Mouse (Mus musculus): ENCODE results near the gene Dhrs9. TPM values are rescaled to one million over a fixed set of nuclear protein-coding genes. Genes with fewer than 3 reads are reported as not detected.
"Not testable (repeated sequence)": the region's sequence is repeated elsewhere in the genome, so short reads cannot be mapped to it uniquely, and the experiment has no call there.

Dhrs9 gene
- 0.06 and 0.08 TPM in 2 replicates for polyA plus RNA-seq (2016; fragmentation: Nextera tagmentation; extraction: Ambion mirVana)

- Histone ChIP-seq H3K9ac (no peak within 1 kb of the TSS), H3K9me3 (replicated peaks) (no peaks in the 10 kb centered on the region), H3K27ac (no peak within 1 kb of the TSS), H3K4me3 (no peak within 1 kb of the TSS), H3K4me1 (no peaks in the 10 kb centered on the region), H3K27me3 (replicated peaks) (no peaks in the 10 kb centered on the region), H3K4me2 (no peak within 1 kb of the TSS), H3K36me3 (no peaks in the 10 kb centered on the region)
- no peak for ATAC-seq
- WGBS (ENCODE audit: insufficient replicate concordance) = 14% methylated on average over 13 of the region's 13 CpGs
These were observed at the start of gene Dhrs9 for GRCm38 (mm10) chr2:69380281-69380680. TSS of gene Dhrs9 (plus strand) at chr2:69380445.

GRCm38 (mm10) chr2:69331523-69331922 is 48.7 kb upstream of the Dhrs9 start:
- not testable (repeated sequence) for H3K27ac ChIP-seq; H3K27me3 ChIP-seq (replicated peaks); H3K36me3 ChIP-seq; H3K4me3 ChIP-seq; H3K4me2 ChIP-seq; H3K9ac ChIP-seq; H3K4me1 ChIP-seq; H3K9me3 ChIP-seq (replicated peaks); ATAC-seq
- WGBS (ENCODE audit: insufficient replicate concordance) = 66% methylated on average over 6 of the region's 6 CpGs

GRCm38 (mm10) chr2:69341506-69341905 is 38.7 kb upstream of the Dhrs9 start:
- H3K4me3 ChIP-seq = no peak overlapping the region
- H3K4me2 ChIP-seq = no peak overlapping the region
- WGBS (ENCODE audit: insufficient replicate concordance) = 66% methylated on average over 6 of the region's 6 CpGs
- H3K9me3 ChIP-seq (replicated peaks) = no peaks in the 10 kb centered on the region
- no peak for ATAC-seq
- no peak overlapping the region for H3K9ac ChIP-seq
- no peaks in the 10 kb centered on the region for H3K27me3 ChIP-seq (replicated peaks)
- no peaks in the 10 kb centered on the region for H3K4me1 ChIP-seq
- H3K27ac ChIP-seq = no peak overlapping the region
- no peaks in the 10 kb centered on the region for H3K36me3 ChIP-seq

- no peak within 1 kb of the TSS for H3K4me2 ChIP-seq
- no peak within 1 kb of the TSS for H3K4me3 ChIP-seq
- H3K9me3 ChIP-seq (replicated peaks) = no peaks in the 10 kb centered on the region
- H3K9ac ChIP-seq = no peak within 1 kb of the TSS
- H3K36me3 ChIP-seq = no peaks in the 10 kb centered on the region
- H3K27ac ChIP-seq = peak within 1 kb of the TSS; percentile 40; the same call in 1 of the 2 replicates
- H3K4me1 ChIP-seq = no peaks in the 10 kb centered on the region
- peak; percentile 54; the same call in 1 of the 2 replicates for ATAC-seq
- no peaks in the 10 kb centered on the region for H3K27me3 ChIP-seq (replicated peaks)
- 63% methylated on average over 9 of the region's 9 CpGs for WGBS (ENCODE audit: insufficient replicate concordance)
These were observed 37.6 kb upstream of the Dhrs9 start, which contains the start of gene Abcb11 for GRCm38 (mm10) chr2:69342496-69343221. TSS of gene Abcb11 (minus strand) at chr2:69342616.

GRCm38 (mm10) chr2:69355402-69355801 is 24.8 kb upstream of the Dhrs9 start:
- not testable (repeated sequence) for H3K4me2 ChIP-seq; H3K36me3 ChIP-seq; H3K4me3 ChIP-seq; H3K4me1 ChIP-seq; H3K27ac ChIP-seq; H3K9me3 ChIP-seq (replicated peaks); H3K9ac ChIP-seq; H3K27me3 ChIP-seq (replicated peaks)
- ATAC-seq = peak; percentile 100

GRCm38 (mm10) chr2:69364831-69365230 is 15.4 kb upstream of the Dhrs9 start:
- H3K27me3 ChIP-seq (replicated peaks) = no peaks in the 10 kb centered on the region
- no peaks in the 10 kb centered on the region for H3K4me1 ChIP-seq
- no peaks in the 10 kb centered on the region for H3K36me3 ChIP-seq
- H3K4me3 ChIP-seq = no peak overlapping the region
- H3K9me3 ChIP-seq (replicated peaks) = no peaks in the 10 kb centered on the region
- H3K9ac ChIP-seq = no peak overlapping the region
- ATAC-seq = no peak
- 75% methylated on average over 2 of the region's 2 CpGs for WGBS (ENCODE audit: insufficient replicate concordance)
- H3K4me2 ChIP-seq = no peak overlapping the region
- no peak overlapping the region for H3K27ac ChIP-seq

- Histone ChIP-seq H3K4me2 (no peak overlapping the region), H3K36me3 (no peaks in the 10 kb centered on the region), H3K9ac (no peak overlapping the region), H3K27ac (no peak overlapping the region), H3K4me3 (no peak overlapping the region), H3K4me1 (no peaks in the 10 kb centered on the region), H3K9me3 (replicated peaks) (no peaks in the 10 kb centered on the region), H3K27me3 (replicated peaks) (no peaks in the 10 kb centered on the region)
- 74% methylated on average over 1 of the region's 1 CpGs for WGBS (ENCODE audit: insufficient replicate concordance)
- ATAC-seq = no peak
These were observed 15.0 kb upstream of the Dhrs9 start for GRCm38 (mm10) chr2:69365275-69365674.

- Histone ChIP-seq H3K27me3 (replicated peaks) (no peaks in the 10 kb centered on the region), H3K4me1 (no peaks in the 10 kb centered on the region), H3K4me3 (no peak overlapping the region), H3K36me3 (no peaks in the 10 kb centered on the region), H3K4me2 (no peak overlapping the region), H3K27ac (no peak overlapping the region), H3K9me3 (replicated peaks) (no peaks in the 10 kb centered on the region), H3K9ac (no peak overlapping the region)
- ATAC-seq = no peak
- WGBS (ENCODE audit: insufficient replicate concordance) = 34% methylated on average over 2 of the region's 2 CpGs
These were observed 3.5 kb upstream of the Dhrs9 start for GRCm38 (mm10) chr2:69376780-69377179.

GRCm38 (mm10) chr2:69379801-69380200 is 444 bp upstream of the Dhrs9 start:
- H3K27me3 ChIP-seq (replicated peaks) = no peaks in the 10 kb centered on the region
- no peak overlapping the region for H3K4me3 ChIP-seq
- no peaks in the 10 kb centered on the region for H3K36me3 ChIP-seq
- WGBS (ENCODE audit: insufficient replicate concordance) = 32% methylated on average over 1 of the region's 1 CpGs
- no peak overlapping the region for H3K9ac ChIP-seq
- H3K9me3 ChIP-seq (replicated peaks) = no peaks in the 10 kb centered on the region
- H3K4me2 ChIP-seq = no peak overlapping the region
- H3K4me1 ChIP-seq = no peaks in the 10 kb centered on the region
- ATAC-seq = no peak
- H3K27ac ChIP-seq = no peak overlapping the region

- no peaks in the 10 kb centered on the region for H3K27me3 ChIP-seq (replicated peaks)
- no peak overlapping the region for H3K4me2 ChIP-seq
- ATAC-seq = no peak
- H3K9ac ChIP-seq = no peak overlapping the region
- no peaks in the 10 kb centered on the region for H3K36me3 ChIP-seq
- H3K4me1 ChIP-seq = no peaks in the 10 kb centered on the region
- no peak overlapping the region for H3K4me3 ChIP-seq
- no peak overlapping the region for H3K27ac ChIP-seq
- H3K9me3 ChIP-seq (replicated peaks) = no peaks in the 10 kb centered on the region
- WGBS (ENCODE audit: insufficient replicate concordance) = 23% methylated on average over 8 of the region's 8 CpGs
These were observed 1.5 kb downstream of the Dhrs9 start for GRCm38 (mm10) chr2:69381740-69382139.

GRCm38 (mm10) chr2:69382838-69383237 is 2.6 kb downstream of the Dhrs9 start:
- Histone ChIP-seq H3K4me1 (no peaks in the 10 kb centered on the region), H3K27ac (no peak overlapping the region), H3K4me3 (no peak overlapping the region), H3K4me2 (no peak overlapping the region), H3K9ac (no peak overlapping the region), H3K9me3 (replicated peaks) (no peaks in the 10 kb centered on the region), H3K27me3 (replicated peaks) (no peaks in the 10 kb centered on the region), H3K36me3 (no peaks in the 10 kb centered on the region)
- ATAC-seq = no peak
- 33% methylated on average over 5 of the region's 5 CpGs for WGBS (ENCODE audit: insufficient replicate concordance)

GRCm38 (mm10) chr2:69386118-69386871 is 6.0 kb downstream of the Dhrs9 start:
- Histone ChIP-seq H3K9me3 (replicated peaks) (no peaks in the 10 kb centered on the region), H3K4me1 (no peaks in the 10 kb centered on the region), H3K9ac (no peak overlapping the region), H3K4me2 (no peak overlapping the region), H3K27ac (peak overlapping the region; percentile 58), H3K36me3 (no peaks in the 10 kb centered on the region), H3K4me3 (no peak overlapping the region), H3K27me3 (replicated peaks) (no peaks in the 10 kb centered on the region)
- 47% methylated on average over 3 of the region's 3 CpGs for WGBS (ENCODE audit: insufficient replicate concordance)
- peak; percentile 88 for ATAC-seq
